Mouse (Mus musculus) forebrain, embryonic 14.5 days (tissue): ENCODE results near the gene Zdhhc21. TPM values are rescaled to one million over a fixed set of nuclear protein-coding genes. Genes with fewer than 3 reads are reported as not detected.

Experiments used
- ATAC-seq: fragments of 200-750 bp; cut with Nextera tagmentation; 2 replicates; pipeline ENCODE4 v1.8.0; 2017; ENCODE audit warnings: mild to moderate bottlenecking, moderate library complexity
- DNase-seq: peaks from one replicate; pipeline ENCODE4 v3.0.0-alpha.2; 2015; ENCODE audit warnings: low spot score
- H3K27ac ChIP-seq: fragments of 300-500 bp; sonication (generic); 2 replicates; pipeline ENCODE4 v1.5.1; 2014; ENCODE audit warnings: low read depth, mild to moderate bottlenecking, control low read depth, low read length, moderate library complexity
- H3K27me3 ChIP-seq: fragments of 300-500 bp; sonication (generic); replicated peaks from 2 replicates; pipeline ENCODE4 v1.6.1; 2014; ENCODE audit warnings: low read length, control low read depth, mixed read lengths; ENCODE audit not compliant: control insufficient read depth, insufficient read depth
- H3K36me3 ChIP-seq: fragments of 300-500 bp; sonication (generic); 2 replicates; pipeline ENCODE4 v1.6.1; 2014; ENCODE audit warnings: low read length, control low read depth; ENCODE audit not compliant: control insufficient read depth, insufficient read depth
- H3K4me1 ChIP-seq: fragments of 300-500 bp; sonication (generic); 2 replicates; pipeline ENCODE4 v1.6.1; 2014; ENCODE audit warnings: antibody characterized with exemption, low read length, control low read depth; ENCODE audit not compliant: control insufficient read depth, insufficient read depth
- H3K4me2 ChIP-seq: fragments of 300-500 bp; sonication (generic); 2 replicates; pipeline ENCODE4 v1.6.1; 2014; ENCODE audit warnings: mild to moderate bottlenecking, control low read depth, low read length
- H3K4me3 ChIP-seq: fragments of 300-500 bp; sonication (generic); 2 replicates; pipeline ENCODE4 v1.5.1; 2014; ENCODE audit warnings: low read depth, low read length, control low read depth
- H3K9ac ChIP-seq: fragments of 300-500 bp; sonication (generic); 2 replicates; pipeline ENCODE4 v1.6.1; 2014; ENCODE audit warnings: mild to moderate bottlenecking, low read length, control low read depth, moderate library complexity
- H3K9me3 ChIP-seq: fragments of 300-500 bp; sonication (generic); replicated peaks from 2 replicates; pipeline ENCODE4 v1.6.1; 2016; ENCODE audit warnings: low read length, control low read depth, mixed read lengths; ENCODE audit not compliant: control insufficient read depth
- WGBS: fragments of 180-500 bp; shearing (Covaris S2); extraction: QIAGEN DNeasy Blood & Tissue Kit; methylation state at CpG from one replicate; pipeline ENCODE4 v1.1.7; 2014; 5-methylcytosine and 5-hydroxymethylcytosine counted together
- polyA plus RNA-seq: library from polyadenylated mRNA; unstranded; fragments of >200 nt; fragmentation: Nextera tagmentation; extraction: Ambion mirVana; gene quantifications from 2 replicates; pipeline ENCODE4 v1.2.1, GENCODE M21; 2014

The Zdhhc21 gene
- polyA plus RNA-seq, 1 experiment from 2014 or later: 13.1 TPM

- Histone ChIP-seq H3K27me3 (no peaks in the 10 kb centered on the region), H3K4me1 (no peaks in the 10 kb centered on the region; the same call in 1 of the 2 replicates), H3K9me3 (no peaks in the 10 kb centered on the region), H3K9ac (no peak within 1 kb of the TSS), H3K36me3 (no peaks in the 10 kb centered on the region), H3K4me3 (no peak within 1 kb of the TSS), H3K4me2 (no peak within 1 kb of the TSS), H3K27ac (no peak within 1 kb of the TSS)
- WGBS: 51% methylated on average over 18 of the region's 19 CpGs
- DNase-seq (peak; percentile 46), ATAC-seq (no peak)
These were observed 25.1 kb upstream of the Zdhhc21 start, which contains the start of gene Cer1 for GRCm38 (mm10) chr4:82884636-82885534. Gene Cer1 (minus strand): TSS chr4:82885148.

GRCm38 (mm10) chr4:82882500-82882899 lies 22.7 kb upstream of the Zdhhc21 start:
- no peak for ATAC-seq

GRCm38 (mm10) chr4:82881366-82881765 lies 21.6 kb upstream of the Zdhhc21 start:
- ATAC-seq (no peak), DNase-seq (no peak)
- no peak overlapping the region for H3K9ac ChIP-seq
- H3K27me3 ChIP-seq: no peaks in the 10 kb centered on the region
- WGBS: 86% methylated on average over 3 of the region's 3 CpGs
- no peak overlapping the region for H3K4me2 ChIP-seq
- H3K4me3 ChIP-seq: no peak overlapping the region
- no peaks in the 10 kb centered on the region for H3K36me3 ChIP-seq
- no peaks in the 10 kb centered on the region; the same call in 1 of the 2 replicates for H3K4me1 ChIP-seq
- no peaks in the 10 kb centered on the region for H3K9me3 ChIP-seq
- H3K27ac ChIP-seq: no peak overlapping the region

More at GRCm38 (mm10) chr4:82882500-82882899, 22.7 kb upstream of the Zdhhc21 start:
- WGBS: 85% methylated on average over 9 of the region's 9 CpGs
- Histone ChIP-seq H3K27ac (no peak overlapping the region), H3K4me3 (no peak overlapping the region), H3K4me1 (no peaks in the 10 kb centered on the region; the same call in 1 of the 2 replicates), H3K27me3 (no peaks in the 10 kb centered on the region), H3K36me3 (no peaks in the 10 kb centered on the region), H3K9ac (no peak overlapping the region), H3K9me3 (no peaks in the 10 kb centered on the region), H3K4me2 (no peak overlapping the region)
- no peak for DNase-seq

GRCm38 (mm10) chr4:82880243-82880642 lies 20.5 kb upstream of the Zdhhc21 start:
- Histone ChIP-seq H3K4me1 (no peaks in the 10 kb centered on the region; the same call in 1 of the 2 replicates), H3K4me2 (no peak overlapping the region), H3K27me3 (no peaks in the 10 kb centered on the region), H3K4me3 (no peak overlapping the region), H3K9ac (no peak overlapping the region), H3K9me3 (no peaks in the 10 kb centered on the region), H3K27ac (no peak overlapping the region), H3K36me3 (no peaks in the 10 kb centered on the region)
- ATAC-seq (no peak), DNase-seq (no peak)
- 85% methylated on average over 2 of the region's 2 CpGs for WGBS

GRCm38 (mm10) chr4:82879152-82879551 lies 19.4 kb upstream of the Zdhhc21 start:
- no peak; the same call in 1 of the 2 replicates for ATAC-seq
- Histone ChIP-seq H3K9me3 (no peaks in the 10 kb centered on the region), H3K4me3 (no peak overlapping the region), H3K9ac (no peak overlapping the region), H3K4me1 (no peaks in the 10 kb centered on the region; the same call in 1 of the 2 replicates), H3K27me3 (no peaks in the 10 kb centered on the region), H3K36me3 (no peaks in the 10 kb centered on the region), H3K4me2 (no peak overlapping the region), H3K27ac (no peak overlapping the region)
- 74% methylated on average over 6 of the region's 6 CpGs for WGBS
- DNase-seq: peak; percentile 47

GRCm38 (mm10) chr4:82876656-82877055 lies 16.9 kb upstream of the Zdhhc21 start:
- WGBS: 86% methylated on average over 2 of the region's 2 CpGs
- H3K36me3 ChIP-seq: no peaks in the 10 kb centered on the region
- H3K4me1 ChIP-seq: peaks cover 3% of the 10 kb centered on the region; the same call in 1 of the 2 replicates
- no peak overlapping the region for H3K4me2 ChIP-seq
- no peaks in the 10 kb centered on the region for H3K9me3 ChIP-seq
- ATAC-seq: no peak
- no peak overlapping the region for H3K9ac ChIP-seq
- H3K27ac ChIP-seq: no peak overlapping the region
- no peak overlapping the region for H3K4me3 ChIP-seq
- no peak for DNase-seq
- H3K27me3 ChIP-seq: no peaks in the 10 kb centered on the region

- H3K4me1 ChIP-seq: peaks cover 3% of the 10 kb centered on the region; the same call in 1 of the 2 replicates
- no peaks in the 10 kb centered on the region for H3K27me3 ChIP-seq
- no peaks in the 10 kb centered on the region for H3K9me3 ChIP-seq
- no peak for ATAC-seq
- no peak overlapping the region for H3K9ac ChIP-seq
- no peak overlapping the region for H3K4me3 ChIP-seq
- H3K4me2 ChIP-seq: no peak overlapping the region
- no peak for DNase-seq
- H3K36me3 ChIP-seq: no peaks in the 10 kb centered on the region
- no peak overlapping the region for H3K27ac ChIP-seq
- WGBS: 87% methylated on average over 4 of the region's 4 CpGs
These were observed 15.8 kb upstream of the Zdhhc21 start for GRCm38 (mm10) chr4:82875532-82875931.

GRCm38 (mm10) chr4:82874791-82875190 lies 15.0 kb upstream of the Zdhhc21 start:
- 75% methylated on average over 4 of the region's 4 CpGs for WGBS
- H3K27me3 ChIP-seq: no peaks in the 10 kb centered on the region
- H3K36me3 ChIP-seq: no peaks in the 10 kb centered on the region
- H3K4me3 ChIP-seq: no peak overlapping the region
- H3K4me1 ChIP-seq: peaks cover 3% of the 10 kb centered on the region; the same call in 1 of the 2 replicates
- H3K9me3 ChIP-seq: no peaks in the 10 kb centered on the region
- no peak for ATAC-seq
- DNase-seq: no peak
- H3K9ac ChIP-seq: no peak overlapping the region
- no peak overlapping the region for H3K4me2 ChIP-seq
- H3K27ac ChIP-seq: no peak overlapping the region

GRCm38 (mm10) chr4:82872548-82872947 lies 12.8 kb upstream of the Zdhhc21 start:
- ATAC-seq: no peak
- H3K4me2 ChIP-seq: no peak overlapping the region

More at GRCm38 (mm10) chr4:82872548-82872947, 12.8 kb upstream of the Zdhhc21 start:
- Histone ChIP-seq H3K27ac (no peak overlapping the region), H3K9ac (no peak overlapping the region), H3K36me3 (no peaks in the 10 kb centered on the region), H3K27me3 (no peaks in the 10 kb centered on the region), H3K4me3 (no peak overlapping the region), H3K4me1 (peaks cover 3% of the 10 kb centered on the region; the same call in 1 of the 2 replicates), H3K9me3 (no peaks in the 10 kb centered on the region)
- WGBS: 77% methylated on average over 4 of the region's 4 CpGs
- DNase-seq: no peak
